Mouse (Mus musculus): ENCODE data around the gene Cat.

- TF ChIP-seq POLR2A (IDR thresholded peaks at IDR 0.05; ENCODE audit: extremely low read depth, insufficient read depth, low read length): no peak
- no peak for TF ChIP-seq CTCF (IDR thresholded peaks at IDR 0.05; ENCODE audit: low read depth, low read length)
These were observed 25.9 kb downstream of the Cat start for GRCm38 (mm10) chr2:103459069-103459468.
